Mouse (Mus musculus): ENCODE measurements around the gene Eif4e2.

Eif4e2 gene

GRCm38 (mm10) chr1:87203779-87204178, 9.9 kb upstream of the Eif4e2 start:
- DNase-seq = no peak

GRCm38 (mm10) chr1:87204465-87204864, 9.2 kb upstream of the Eif4e2 start, which contains the start of gene Chrng:
TSS of gene Chrng (plus strand) at chr1:87204657.
- no peak for DNase-seq

GRCm38 (mm10) chr1:87205038-87205437, 8.7 kb upstream of the Eif4e2 start:
- DNase-seq = no peak

- DNase-seq = no peak
These were observed 8.2 kb upstream of the Eif4e2 start for GRCm38 (mm10) chr1:87205502-87205901.

GRCm38 (mm10) chr1:87206339-87206738, 7.4 kb upstream of the Eif4e2 start:
- no peak for DNase-seq

GRCm38 (mm10) chr1:87211431-87211830, 2.3 kb upstream of the Eif4e2 start:
- DNase-seq = no peak

- no peak for DNase-seq
These were observed 1.0 kb downstream of the Eif4e2 start for GRCm38 (mm10) chr1:87214748-87215147.

GRCm38 (mm10) chr1:87217938-87218337, 4.2 kb downstream of the Eif4e2 start:
- no peak for DNase-seq

- DNase-seq = no peak
These were observed 12.0 kb downstream of the Eif4e2 start for GRCm38 (mm10) chr1:87225739-87226138.

- no peak for DNase-seq
These were observed 12.9 kb downstream of the Eif4e2 start for GRCm38 (mm10) chr1:87226409-87227159.

GRCm38 (mm10) chr1:87227160-87227550, 13.4 kb downstream of the Eif4e2 start:
- DNase-seq = no peak

- DNase-seq = no peak
These were observed 16.9 kb downstream of the Eif4e2 start for GRCm38 (mm10) chr1:87230606-87231005.

- no peak for DNase-seq
These were observed 18.5 kb downstream of the Eif4e2 start for GRCm38 (mm10) chr1:87232197-87232596.

- no peak for DNase-seq
These were observed 25.3 kb downstream of the Eif4e2 start for GRCm38 (mm10) chr1:87239056-87239455.

GRCm38 (mm10) chr1:87243021-87243420, 29.3 kb downstream of the Eif4e2 start:
- DNase-seq = no peak

GRCm38 (mm10) chr1:87245430-87245829, 31.7 kb downstream of the Eif4e2 start:
- DNase-seq = no peak

GRCm38 (mm10) chr1:87245929-87246815, 32.5 kb downstream of the Eif4e2 start:
- DNase-seq = peak; percentile 73

GRCm38 (mm10) chr1:87252040-87252609, 38.4 kb downstream of the Eif4e2 start:
- DNase-seq = no peak

GRCm38 (mm10) chr1:87255173-87255572, 41.5 kb downstream of the Eif4e2 start:
- DNase-seq = no peak

GRCm38 (mm10) chr1:87257691-87258090, 44.0 kb downstream of the Eif4e2 start:
- DNase-seq = no peak

GRCm38 (mm10) chr1:87258484-87258883, 44.8 kb downstream of the Eif4e2 start:
- no peak for DNase-seq

- DNase-seq = no peak
These were observed 45.6 kb downstream of the Eif4e2 start for GRCm38 (mm10) chr1:87259316-87259715.

- DNase-seq = no peak
These were observed 49.5 kb downstream of the Eif4e2 start for GRCm38 (mm10) chr1:87263257-87263656.

GRCm38 (mm10) chr1:87263796-87264133, 50.1 kb downstream of the Eif4e2 start:
- no peak for DNase-seq

All from right cerebral cortex, adult 18-20 months (tissue).